Mouse (Mus musculus) heart, postnatal 0 days (tissue): ENCODE data around the gene Gm17332. TPM values are rescaled to one million over a fixed set of nuclear protein-coding genes. Genes with fewer than 3 reads are reported as not detected.

Experiments
- polyA plus RNA-seq: library from polyadenylated mRNA; unstranded; fragments of >200 nt; fragmentation: Nextera tagmentation; extraction: Ambion mirVana; gene quantifications from 2 replicates; pipeline ENCODE4 v1.2.1, GENCODE M21; 2015
- total RNA-seq: library from RNA; depleted of rRNA; stranded (reverse); fragments of >200 nt; gene quantifications from 2 replicates; pipeline ENCODE4 v1.2.3, GENCODE M21; 2014; ENCODE audit warnings: low replicate concordance; rRNA removed

Gm17332 gene
- total and polyA plus RNA-seq, 2 experiments from 2014 or later: not detected

Other genes starting within 250 kb of the Gm17332 start
- gene Erlec1, start 228.1 kb downstream of the Gm17332 start, total RNA-seq: 6.3 and 14.3 TPM in 2 replicates
- 10.6 and 11.6 TPM in 2 replicates for gene Erlec1, start 228.1 kb downstream of the Gm17332 start, polyA plus RNA-seq
- gene Chac2, start 196.1 kb downstream of the Gm17332 start, total RNA-seq: 5.9 and 8.4 TPM in 2 replicates
- 15.1 and 17.7 TPM in 2 replicates for gene Chac2, start 196.1 kb downstream of the Gm17332 start, polyA plus RNA-seq
- gene Stc2, start 187.6 kb upstream of the Gm17332 start, total RNA-seq: 5.3 and 5.5 TPM in 2 replicates
- 2.4 and 2.7 TPM in 2 replicates for gene Stc2, start 187.6 kb upstream of the Gm17332 start, polyA plus RNA-seq